Mouse (Mus musculus) kidney, postnatal 14 days (tissue): ENCODE measurements around the gene Smarcc2.
A peak's percentile ranks its signal among the peaks of the same experiment; 100 is the strongest.

Source experiments
- DNase-seq: peaks from one replicate; pipeline ENCODE4 v3.0.0; 2022; ENCODE audit warnings: mixed read lengths

Smarcc2 gene

DNA sequence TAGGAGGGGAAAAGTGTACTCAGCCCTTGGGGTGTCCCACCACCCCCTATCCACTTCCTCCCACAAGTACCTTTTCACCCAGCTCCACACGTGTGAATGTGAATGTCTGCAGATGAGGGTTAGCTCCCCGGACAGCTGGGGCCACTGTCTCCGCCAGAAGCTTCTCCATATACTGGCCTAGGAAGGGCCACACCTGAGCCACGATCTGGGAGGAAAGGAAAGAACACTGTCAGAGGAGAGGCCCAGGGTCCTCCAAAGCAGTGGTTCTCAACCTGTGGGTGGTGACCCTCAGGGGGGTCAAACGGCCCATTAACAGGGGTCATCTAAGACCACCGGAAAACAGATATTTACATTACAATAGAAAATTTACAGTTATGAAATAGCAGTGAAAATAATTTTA lies 63.3 kb downstream of the Smarcc2 start:
- DNase-seq = no peak

DNA sequence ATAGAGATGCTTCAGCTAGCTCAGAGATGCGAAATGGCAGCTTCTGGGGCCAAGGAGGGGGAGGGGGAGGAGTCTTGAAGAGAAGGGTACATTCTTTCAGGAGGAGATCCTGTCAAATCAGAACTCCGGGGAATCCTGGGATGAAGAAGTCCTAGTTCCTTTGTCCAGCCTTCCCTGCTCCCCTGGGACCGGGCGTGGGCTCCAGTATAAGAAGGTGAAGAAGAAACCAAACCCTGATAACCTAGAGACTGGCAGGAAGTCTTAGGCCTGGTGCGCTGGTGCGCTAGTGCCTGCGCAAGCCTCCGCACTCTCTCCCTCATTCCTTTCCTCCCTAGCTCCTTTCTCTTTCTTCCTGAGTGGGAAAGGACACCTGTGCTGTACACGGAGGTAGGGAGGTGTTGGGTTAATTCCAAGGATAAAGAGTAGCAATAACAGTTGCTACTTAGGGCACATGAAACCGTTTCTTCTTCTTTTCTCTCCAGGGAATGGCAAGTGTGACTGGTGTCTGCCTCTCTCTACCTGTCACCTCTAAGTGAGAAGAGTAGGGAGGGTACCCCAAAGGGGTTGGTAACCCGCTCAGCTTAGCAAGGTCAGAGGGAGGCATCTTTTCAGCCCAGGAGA lies 65.2 kb downstream of the Smarcc2 start:
- no peak for DNase-seq

DNA sequence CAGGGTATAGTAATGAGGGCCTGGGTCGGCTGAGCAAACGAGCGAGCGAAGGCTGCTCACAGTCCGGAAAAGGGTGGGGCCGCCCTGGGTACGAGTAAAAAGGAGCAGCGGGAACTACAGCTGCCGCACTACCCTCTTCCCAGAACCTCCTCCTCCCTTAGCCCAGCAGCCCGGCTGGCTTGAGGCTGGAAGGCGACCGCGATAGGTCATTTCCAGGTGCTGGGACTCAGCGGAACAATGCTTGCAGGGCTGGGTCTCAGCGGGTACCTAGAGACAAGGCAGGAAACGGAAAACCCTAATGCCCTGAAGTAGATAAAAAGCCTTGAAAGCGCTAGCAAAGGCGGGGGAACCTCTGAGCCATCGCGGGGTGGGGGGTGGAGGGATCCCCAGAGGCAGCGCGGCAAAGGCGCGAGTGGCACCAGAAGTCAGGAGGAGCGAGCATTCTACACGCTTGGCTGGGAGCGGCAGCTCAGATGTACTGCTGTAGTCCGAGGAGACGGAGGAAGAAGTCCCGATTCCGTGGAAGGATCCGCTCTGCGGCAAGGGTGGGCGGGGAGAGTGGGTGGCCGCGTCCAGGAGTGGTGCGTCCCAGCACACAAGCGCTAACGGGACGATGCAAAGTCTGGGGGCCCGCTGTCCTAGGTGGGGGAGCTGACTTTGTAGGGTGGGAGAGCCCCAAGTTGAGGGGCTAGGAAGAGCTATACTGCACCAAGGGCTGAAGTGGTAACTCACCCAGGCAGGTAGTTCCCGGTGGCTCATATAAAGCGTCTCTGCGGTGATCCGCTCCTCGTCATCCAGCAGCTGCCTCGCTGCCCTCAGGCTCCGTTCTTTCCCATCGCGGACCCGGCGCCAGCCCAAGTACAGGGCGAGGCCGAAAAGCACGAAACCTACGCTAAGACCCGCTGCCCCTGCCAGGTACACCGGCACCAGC lies 65.9 kb downstream of the Smarcc2 start:
- DNase-seq = peak; percentile 67

GRCm38 (mm10) chr10:128525671-128526308 lies 66.7 kb downstream of the Smarcc2 start, which contains the start of gene Esyt1:
Esyt1 (minus strand) TSS chr10:128525871.
- peak; percentile 96 for DNase-seq

DNA sequence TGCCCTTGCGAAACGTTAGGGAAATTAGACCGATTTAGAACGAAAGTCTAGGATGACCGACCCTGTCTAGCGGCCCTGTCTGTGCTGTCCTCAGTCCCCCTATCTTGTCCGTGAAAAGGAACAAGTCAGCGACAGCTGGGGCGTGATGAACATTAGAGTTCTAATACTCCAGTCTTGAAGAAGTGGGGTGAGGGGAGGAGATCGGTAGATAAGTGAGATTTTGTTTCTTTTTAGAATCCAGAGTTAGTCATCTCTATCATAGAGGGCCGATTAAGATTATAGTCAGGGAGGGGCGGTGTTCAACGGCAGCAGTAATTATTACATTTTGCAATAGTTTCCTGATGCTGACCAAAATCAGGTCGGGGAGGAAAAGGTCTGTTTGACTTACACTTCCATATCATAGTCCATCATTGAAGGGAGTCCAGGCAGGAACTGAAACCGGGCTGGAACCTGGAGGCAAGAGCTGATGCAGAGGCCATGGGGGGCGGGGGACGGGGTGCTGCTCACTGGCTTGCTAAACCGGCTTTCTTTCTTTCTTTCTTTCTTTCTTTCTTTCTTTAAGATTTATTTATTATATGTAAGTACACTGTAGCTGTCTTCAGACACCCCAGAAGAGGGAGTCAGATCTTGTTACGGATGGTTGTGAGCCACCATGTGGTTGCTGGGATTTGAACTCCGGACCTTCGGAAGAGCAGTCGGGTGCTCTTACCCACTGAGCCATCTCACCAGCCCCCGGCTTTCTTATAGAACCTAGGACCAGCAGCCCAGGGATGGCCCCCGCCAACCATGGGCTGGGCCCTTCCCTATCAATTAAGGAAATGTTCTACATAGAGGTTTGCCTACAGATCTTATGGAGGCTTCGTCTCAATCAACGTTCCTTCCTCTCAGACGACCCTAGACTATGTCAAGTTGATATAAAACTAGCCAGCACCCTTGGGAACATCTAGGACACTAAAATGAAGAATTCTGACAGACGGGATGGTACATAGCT lies 67.6 kb downstream of the Smarcc2 start:
- DNase-seq = no peak

GRCm38 (mm10) chr10:128535206-128535605 lies 76.2 kb downstream of the Smarcc2 start:
- DNase-seq = no peak

GRCm38 (mm10) chr10:128535624-128536265 lies 76.7 kb downstream of the Smarcc2 start:
- no peak for DNase-seq

DNA sequence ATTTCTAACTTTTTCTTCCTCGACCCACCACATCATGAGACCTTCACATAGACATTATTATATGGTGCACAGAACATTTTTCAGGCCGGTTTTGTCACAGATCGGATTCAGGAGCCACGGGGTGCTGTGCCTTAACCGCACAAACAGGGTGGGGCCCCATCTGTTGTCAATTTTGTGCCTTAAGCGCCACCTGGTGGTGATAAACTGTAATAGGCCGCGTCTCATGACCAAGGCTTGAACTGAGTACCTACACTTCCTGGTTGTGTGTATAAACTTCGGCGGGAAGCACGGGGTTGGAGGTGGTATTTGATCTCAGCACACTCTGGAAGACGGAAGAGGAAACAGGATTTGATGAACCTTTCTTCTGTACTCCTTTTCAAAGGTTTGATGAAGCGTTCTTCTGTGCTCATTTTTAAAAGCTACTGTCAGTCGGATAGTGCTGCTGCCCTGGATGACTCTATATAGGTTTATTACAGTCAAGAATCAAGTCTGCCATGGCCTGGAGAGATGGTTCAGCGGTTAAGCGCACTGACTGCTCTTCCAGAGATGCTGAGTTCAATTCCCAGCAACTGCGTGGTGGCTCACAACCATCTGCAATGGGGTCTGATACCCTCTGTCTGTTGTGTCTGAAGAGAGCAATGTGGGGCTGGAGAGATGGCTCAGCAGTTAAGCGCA lies 77.4 kb downstream of the Smarcc2 start:
- peak; percentile 92 for DNase-seq

- DNase-seq = no peak
Measured at GRCm38 (mm10) chr10:128538340-128538870, 79.4 kb downstream of the Smarcc2 start.
